Mouse (Mus musculus) ovary, adult 2 months (tissue): ENCODE results near the gene Apof. TPM values are rescaled to one million over a fixed set of nuclear protein-coding genes. Genes with fewer than 3 reads are reported as not detected.

Experiments used
- polyA plus RNA-seq: library from polyadenylated mRNA; depleted of rRNA; stranded (reverse); fragments of >200 nt; gene quantifications from 2 replicates; pipeline ENCODE4 v1.2.3, GENCODE M21; 2012; rRNA removed

Gene Apof
- 2.3 and 6.0 TPM in 2 replicates for polyA plus RNA-seq

GRCm38 (mm10) chr10:128268371-128268770, at the start of gene Apof:
Gene Apof (plus strand): TSS chr10:128268671.

GRCm38 (mm10) chr10:128225538-128225937, 42.9 kb upstream of the Apof start, which contains the start of gene Mip:
Gene Mip (plus strand): TSS chr10:128225838.

DNA sequence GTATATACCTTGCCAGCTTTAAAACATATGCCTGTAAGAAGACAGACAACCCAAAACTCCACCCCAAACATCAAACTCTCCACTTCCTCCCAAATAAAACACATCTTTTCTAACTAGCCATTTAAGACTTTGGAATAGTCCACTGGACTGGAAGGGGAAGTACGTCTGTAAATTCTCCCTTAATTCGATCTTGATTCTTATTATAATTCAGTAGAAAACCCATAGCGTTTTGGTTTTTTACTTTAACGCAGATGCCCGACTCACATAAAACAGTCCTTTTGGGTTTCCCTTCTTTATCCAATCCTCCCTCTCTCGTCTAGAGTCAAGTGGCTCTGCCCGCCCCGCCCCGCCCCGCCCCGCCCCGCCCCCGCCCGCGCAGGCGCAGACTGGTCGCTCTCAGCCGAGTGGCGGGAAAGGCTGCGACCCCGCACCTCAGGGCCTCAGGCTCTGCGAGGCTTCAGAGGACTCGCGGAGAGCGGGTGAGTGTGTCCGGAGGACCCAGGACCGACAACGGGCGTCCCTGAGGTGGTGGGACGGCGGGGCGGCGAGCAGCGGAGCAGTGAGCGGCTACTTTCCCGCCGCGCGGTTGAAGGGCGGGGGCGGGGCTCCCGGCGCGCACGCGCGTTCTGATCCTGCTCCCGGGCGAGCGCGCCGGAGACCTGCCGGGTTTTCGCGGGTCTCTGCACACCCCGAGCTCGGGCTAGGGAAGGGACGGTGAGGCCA, 36.6 kb upstream of the Apof start, which contains the start of gene Timeless:
Gene Timeless, plus strand, starts transcription at position 369 of the 723 bp plus-strand sequence.

DNA sequence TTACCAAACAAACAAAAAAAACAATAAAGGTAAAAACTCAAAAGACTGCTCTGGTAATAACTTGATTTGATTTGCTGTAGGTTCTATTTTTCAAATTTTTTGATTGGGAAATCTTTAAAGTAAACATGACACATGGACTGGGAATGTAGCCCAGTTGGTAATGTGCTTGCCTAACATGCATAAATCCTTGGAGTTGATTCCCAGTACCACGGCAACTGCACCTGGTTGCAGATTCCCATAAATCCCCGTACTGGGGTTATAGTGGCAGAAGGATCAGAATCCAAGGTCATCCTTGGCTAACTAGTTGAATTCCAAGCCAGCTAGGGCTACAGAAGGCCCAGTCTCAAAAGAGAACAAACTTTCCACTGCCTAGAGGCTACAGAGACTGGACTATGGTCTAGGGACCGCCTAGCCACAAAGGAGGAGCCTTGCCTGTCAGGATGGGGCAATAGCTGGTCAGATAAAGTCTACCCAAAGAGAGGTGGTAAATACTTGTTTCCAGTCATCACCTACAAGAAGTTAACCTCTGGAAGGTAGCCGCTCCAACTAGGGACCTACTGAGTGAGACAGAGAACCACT, 14.7 kb upstream of the Apof start, which contains the start of gene Apon:
Gene Apon, plus strand, starts transcription at position 420 of the 579 bp plus-strand sequence.

GRCm38 (mm10) chr10:128270287-128270841, 1.9 kb downstream of the Apof start, which contains the start of gene Stat2:
Gene Stat2 (plus strand): TSS chr10:128270559.

DNA sequence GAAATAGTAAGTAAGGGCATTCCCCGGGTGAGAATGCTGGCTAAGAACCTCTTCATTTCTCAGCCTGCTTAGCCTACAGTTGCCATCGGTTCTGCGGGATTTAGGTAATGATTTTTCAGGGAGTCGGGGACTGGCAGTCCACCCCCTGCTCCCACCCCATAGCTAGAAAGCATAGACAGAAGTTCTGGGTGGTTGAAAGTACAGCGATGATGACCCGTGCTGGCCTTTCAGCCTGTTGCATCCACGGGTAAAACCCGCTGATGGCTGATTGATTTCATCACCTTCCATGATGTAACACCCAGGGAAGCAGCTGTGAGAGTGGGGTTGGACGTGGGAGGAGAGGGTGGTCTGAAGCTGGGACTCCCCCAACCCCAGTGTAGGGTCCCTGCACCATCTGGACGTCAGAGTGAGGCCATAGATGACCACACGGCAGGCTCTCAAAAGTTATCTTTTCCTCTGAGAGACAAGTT, 30.3 kb downstream of the Apof start, which contains the start of gene Il23a:
Gene Il23a, minus strand, starts transcription at position 51 of the 470 bp plus-strand sequence.

DNA sequence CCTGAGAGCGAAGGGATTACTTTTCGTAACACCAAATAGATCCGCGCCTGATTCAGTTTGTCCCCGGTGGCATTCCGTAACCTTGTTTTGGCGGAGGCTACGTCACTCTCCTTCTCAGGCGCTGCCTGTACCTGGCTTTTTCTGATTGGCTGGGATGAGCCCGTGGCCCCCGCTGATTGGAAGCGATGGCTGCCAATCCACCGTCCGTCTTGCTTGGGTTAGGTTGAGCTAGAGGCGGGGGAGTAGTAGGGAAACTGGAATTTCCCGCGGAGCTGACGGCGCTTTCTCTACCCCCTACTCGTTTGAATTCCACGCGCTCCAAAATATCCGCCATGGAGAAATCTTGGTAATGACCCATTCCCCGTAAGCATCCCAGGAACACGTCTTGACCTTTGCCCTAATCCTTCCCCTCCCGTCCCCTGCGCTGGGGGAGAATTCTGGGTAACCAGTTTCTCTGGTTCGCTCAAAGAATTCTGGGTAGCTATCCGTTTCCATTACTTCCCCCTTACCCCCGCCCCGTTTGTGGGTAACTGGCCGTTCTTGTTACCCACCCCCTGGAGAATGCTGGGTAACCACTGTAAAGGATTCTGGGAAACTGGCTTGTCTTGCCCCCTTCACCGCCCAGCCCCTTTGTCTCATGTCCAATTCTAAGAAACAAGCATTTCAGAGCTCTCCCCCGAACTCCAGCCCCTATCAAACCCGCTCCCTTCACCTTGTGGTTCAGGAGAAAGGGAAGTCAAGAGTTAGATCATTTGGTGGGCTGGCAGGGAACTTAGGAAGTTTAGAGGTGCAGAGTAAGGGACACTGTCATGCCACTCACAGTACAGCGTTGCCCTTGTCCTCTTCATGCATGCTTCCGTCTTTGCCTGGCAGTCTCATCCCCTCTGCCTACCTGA, 34.9 kb downstream of the Apof start, which contains the start of gene Pan2:
Gene Pan2, plus strand, starts transcription at position 210 of the 896 bp plus-strand sequence.

Other genes starting within 250 kb of the Apof start
- 331 and 447 TPM in 2 replicates for gene Naca, start 233.1 kb upstream of the Apof start, polyA plus RNA-seq
- 112 and 146 TPM in 2 replicates for gene Ptges3, start 209.7 kb upstream of the Apof start, polyA plus RNA-seq
- gene Atp5b, start 185.4 kb upstream of the Apof start, polyA plus RNA-seq: 3,893 and 4,487 TPM in 2 replicates
- gene Baz2a, start 177.1 kb upstream of the Apof start, polyA plus RNA-seq: 25.7 and 32.3 TPM in 2 replicates
- gene Rbms2, start 88.4 kb upstream of the Apof start, polyA plus RNA-seq: 138 and 141 TPM in 2 replicates
- gene Gls2, start 74.2 kb upstream of the Apof start, polyA plus RNA-seq: 5.7 TPM in 2 replicates
- 10.6 and 15.3 TPM in 2 replicates for gene Spryd4, start 56.9 kb upstream of the Apof start, polyA plus RNA-seq
- gene Mip, start 42.8 kb upstream of the Apof start, polyA plus RNA-seq: 0.12 TPM in 1 of 2 replicates, not detected in the other
- gene Timeless, start 36.6 kb upstream of the Apof start, polyA plus RNA-seq: 6.4 and 6.9 TPM in 2 replicates
- 0.11 and 0.21 TPM in 2 replicates for gene Apon, start 14.6 kb upstream of the Apof start, polyA plus RNA-seq
- gene Stat2, start 1.9 kb downstream of the Apof start, polyA plus RNA-seq: 28.9 and 36.7 TPM in 2 replicates
- gene Il23a, start 30.1 kb downstream of the Apof start, polyA plus RNA-seq: 0.29 and 0.61 TPM in 2 replicates
- 24.5 and 31.2 TPM in 2 replicates for gene Pan2, start 34.7 kb downstream of the Apof start, polyA plus RNA-seq
- gene Cnpy2, start 53.8 kb downstream of the Apof start, polyA plus RNA-seq: 72.8 and 101 TPM in 2 replicates
- gene Cs, start 69.1 kb downstream of the Apof start, polyA plus RNA-seq: 177 and 181 TPM in 2 replicates
- 138 and 189 TPM in 2 replicates for gene Coq10a, start 100.3 kb downstream of the Apof start, polyA plus RNA-seq
- 54.4 and 59.6 TPM in 2 replicates for gene Ankrd52, start 108.4 kb downstream of the Apof start, polyA plus RNA-seq
- gene Slc39a5, start 132.6 kb downstream of the Apof start, polyA plus RNA-seq: 0.21 and 0.40 TPM in 2 replicates
- gene Nabp2, start 142.8 kb downstream of the Apof start, polyA plus RNA-seq: 19.7 and 26.6 TPM in 2 replicates
- gene Rnf41, start 143.0 kb downstream of the Apof start, polyA plus RNA-seq: 50.0 and 57.7 TPM in 2 replicates
- gene Smarcc2, start 190.6 kb downstream of the Apof start, polyA plus RNA-seq: 130 and 148 TPM in 2 replicates
- 1,000 and 1,018 TPM in 2 replicates for gene Myl6, start 225.5 kb downstream of the Apof start, polyA plus RNA-seq
- gene Myl6b, start 230.0 kb downstream of the Apof start, polyA plus RNA-seq: 4.9 and 5.2 TPM in 2 replicates